Mouse (Mus musculus) CD4-positive, CD25-positive, alpha-beta regulatory T cell, adult 2 months (primary cell): ENCODE data around the gene Grip1.
"Not testable (repeated sequence)": the region's sequence is repeated elsewhere in the genome, so short reads cannot be mapped to it uniquely, and the experiment has no call there.

Experiments used
- DNase-seq: peaks from one replicate; pipeline ENCODE4 v3.0.0-alpha.2; 2012; ENCODE audit warnings: low read depth, low spot score

The Grip1 gene

GRCm38 (mm10) chr10:120060579-120061237 is 607.1 kb downstream of the Grip1 start:
- DNase-seq = no peak

GRCm38 (mm10) chr10:120061238-120062130 is 607.9 kb downstream of the Grip1 start:
- no peak for DNase-seq

- DNase-seq = peak; percentile 79
Measured at GRCm38 (mm10) chr10:120064424-120064823, 610.8 kb downstream of the Grip1 start.

GRCm38 (mm10) chr10:120066319-120066718 is 612.7 kb downstream of the Grip1 start:
- DNase-seq = peak; percentile 18

- no peak for DNase-seq
Measured at GRCm38 (mm10) chr10:120077850-120078249, 624.2 kb downstream of the Grip1 start.

GRCm38 (mm10) chr10:120092548-120092947 is 638.9 kb downstream of the Grip1 start:
- DNase-seq = no peak

GRCm38 (mm10) chr10:120095136-120095535 is 641.5 kb downstream of the Grip1 start:
- DNase-seq = no peak

- DNase-seq = no peak
Measured at GRCm38 (mm10) chr10:120095716-120096115, 642.1 kb downstream of the Grip1 start.

GRCm38 (mm10) chr10:120097564-120097963 is 643.9 kb downstream of the Grip1 start:
- DNase-seq = no peak

GRCm38 (mm10) chr10:120100806-120101205 is 647.2 kb downstream of the Grip1 start:
- DNase-seq = no peak

- DNase-seq = peak; percentile 28
Measured at GRCm38 (mm10) chr10:120111691-120112319, 658.2 kb downstream of the Grip1 start.

GRCm38 (mm10) chr10:120112507-120113396 is 659.1 kb downstream of the Grip1 start, which contains the start of gene Helb:
Helb (minus strand) TSS chr10:120112987.
- peak; percentile 98 for DNase-seq

- DNase-seq = not testable (repeated sequence)
Measured at GRCm38 (mm10) chr10:120113482-120113881, 659.9 kb downstream of the Grip1 start.

GRCm38 (mm10) chr10:120113980-120114379 is 660.4 kb downstream of the Grip1 start:
- no peak for DNase-seq

GRCm38 (mm10) chr10:120114493-120114892 is 660.9 kb downstream of the Grip1 start:
- DNase-seq = no peak

- DNase-seq = no peak
Measured at GRCm38 (mm10) chr10:120115249-120115648, 661.6 kb downstream of the Grip1 start.

GRCm38 (mm10) chr10:120123721-120124120 is 670.1 kb downstream of the Grip1 start:
- DNase-seq = peak; percentile 29

GRCm38 (mm10) chr10:120124801-120125464 is 671.3 kb downstream of the Grip1 start:
- peak; percentile 87 for DNase-seq

GRCm38 (mm10) chr10:120125465-120125857 is 671.8 kb downstream of the Grip1 start:
- DNase-seq = no peak

- no peak for DNase-seq
Measured at GRCm38 (mm10) chr10:120128601-120129277, 675.1 kb downstream of the Grip1 start.
